Mouse (Mus musculus): ENCODE data around the gene Srebf2.

DNA sequence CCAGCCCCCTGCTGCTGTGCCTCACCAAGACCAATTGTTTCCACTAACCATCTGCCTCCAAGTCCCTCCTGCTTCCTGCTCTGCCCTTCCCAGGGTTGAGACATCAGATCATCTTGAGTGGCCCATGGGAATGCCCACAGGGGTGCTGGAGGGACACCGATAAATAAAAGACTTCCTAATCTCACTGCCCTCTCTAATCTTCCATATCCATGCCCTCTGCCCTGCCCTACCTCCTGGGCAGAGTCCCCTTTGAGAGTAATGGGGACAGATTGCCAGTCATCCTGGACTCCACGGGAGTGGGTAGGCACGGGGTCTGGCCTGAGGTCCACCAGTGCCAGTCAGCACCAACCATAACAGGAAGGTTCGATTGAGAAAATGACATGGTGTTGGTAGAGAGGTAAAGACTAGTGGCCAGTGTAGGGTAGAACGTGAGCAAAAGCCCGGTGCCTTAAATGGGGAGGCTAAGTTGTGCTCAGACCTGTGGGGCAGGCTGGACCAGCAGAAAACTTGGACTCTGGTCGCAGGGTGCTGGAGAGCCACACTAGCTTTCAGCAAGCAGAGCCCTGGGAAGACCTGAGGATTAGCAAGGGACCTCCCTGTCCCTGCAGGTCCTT lies 77.7 kb downstream of the Srebf2 start:
- no peak for TF ChIP-seq CTCF (IDR thresholded peaks at IDR 0.05)
- TF ChIP-seq POLR2A (IDR thresholded peaks at IDR 0.05; ENCODE audit: insufficient read depth, low read depth, low read length): no peak
- no peak for TF ChIP-seq EP300 (IDR thresholded peaks at IDR 0.05; ENCODE audit: insufficient read depth, low read depth, low read length)
